Mouse (Mus musculus): ENCODE measurements around the gene Ctu2. TPM values are rescaled to one million over a fixed set of nuclear protein-coding genes. Genes with fewer than 3 reads are reported as not detected.
A peak's percentile ranks its signal among the peaks of the same experiment; 100 is the strongest.

The Ctu2 gene
- polyA plus RNA-seq, 1 experiment from 2014 or later, result 80.6 TPM

DNA sequence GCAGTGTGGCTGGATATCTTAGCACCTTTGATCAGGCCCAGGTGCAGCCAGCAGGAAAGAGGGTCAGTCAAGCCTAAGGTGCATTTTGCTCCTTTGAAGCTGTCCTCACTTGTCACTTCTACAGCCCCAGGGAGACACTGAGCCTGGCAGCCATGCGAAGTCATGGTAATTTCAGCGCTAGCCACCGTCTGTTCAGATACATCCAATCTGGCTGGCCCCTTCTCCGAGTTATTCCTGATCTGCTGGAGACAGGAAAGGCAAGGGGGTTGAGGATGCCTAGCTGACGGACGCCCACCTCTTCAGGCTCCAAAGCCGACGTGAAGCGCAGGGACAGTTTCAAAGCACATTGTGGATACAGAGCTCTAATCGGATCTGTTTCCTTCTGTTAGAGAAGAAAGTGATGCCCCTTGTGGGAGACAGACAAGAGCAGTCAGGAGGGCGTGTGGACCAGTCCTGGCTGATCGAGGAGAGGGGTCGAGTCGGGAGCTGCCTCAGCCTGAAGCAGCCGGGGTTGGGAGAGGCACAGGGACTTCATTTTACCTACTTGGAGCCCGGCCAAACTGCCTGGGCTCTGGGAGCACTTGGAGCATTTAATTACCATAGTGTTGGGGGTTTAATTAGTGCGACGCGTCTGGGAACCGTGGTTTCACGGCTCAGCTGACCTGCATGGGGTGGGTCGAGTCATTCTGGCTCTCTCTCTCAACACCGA, 47.9 kb downstream of the Ctu2 start:
- Histone ChIP-seq H3K9ac (replicated peaks; ENCODE audit: low read length) (no peak overlapping the region), H3K27ac (replicated peaks; ENCODE audit: low read depth, low read length) (peak overlapping the region; percentile 67)
- WGBS, result 12% methylated on average over 23 of the region's 23 CpGs

DNA sequence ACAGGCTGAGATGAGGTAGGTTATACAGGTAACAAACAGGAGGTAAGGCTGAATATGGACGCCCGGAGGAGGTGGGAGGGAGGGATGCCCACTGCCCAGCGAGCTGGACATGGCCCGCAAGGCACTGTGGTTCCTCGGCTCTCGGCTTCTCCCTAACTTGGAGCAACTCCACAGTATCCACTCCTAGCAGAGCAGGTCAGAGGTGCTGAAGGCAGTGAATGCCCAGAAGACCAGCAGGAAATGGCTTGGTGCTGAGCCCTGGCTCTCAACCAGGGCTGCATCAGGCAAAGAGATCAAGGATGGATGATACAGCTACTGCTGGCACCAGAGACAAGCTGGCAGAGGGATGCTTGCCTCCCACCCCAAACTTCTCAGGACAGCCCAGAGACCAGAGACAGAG, 48.6 kb downstream of the Ctu2 start:
- no peak overlapping the region for H3K27ac ChIP-seq (replicated peaks; ENCODE audit: low read depth, low read length)
- no peak for DNase-seq
- no peaks in the 10 kb centered on the region for H3K9me3 ChIP-seq (ENCODE audit: control insufficient read depth, low read length)
- WGBS, result 81% methylated on average over 6 of the region's 6 CpGs
- peaks cover 17% of the 10 kb centered on the region for H3K4me1 ChIP-seq (ENCODE audit: control insufficient read depth, insufficient read depth, low read length)
- ATAC-seq (ENCODE audit: low FRiP score, low TSS enrichment), result no peak
- peak overlapping the region; percentile 36; the same call in 1 of the 2 replicates for H3K4me2 ChIP-seq (ENCODE audit: low read length)
- H3K9ac ChIP-seq (replicated peaks; ENCODE audit: low read length), result no peak overlapping the region
- H3K27me3 ChIP-seq (ENCODE audit: control insufficient read depth, insufficient read depth, low read length), result no peaks in the 10 kb centered on the region
- H3K36me3 ChIP-seq (ENCODE audit: control insufficient read depth, insufficient read depth, low read length), result no peaks in the 10 kb centered on the region
- H3K4me3 ChIP-seq (replicated peaks; ENCODE audit: low read depth, low read length), result no peak overlapping the region

More for the DNA sequence above, 47.9 kb downstream of the Ctu2 start:
- Histone ChIP-seq H3K27me3 (ENCODE audit: control insufficient read depth, insufficient read depth, low read length) (no peaks in the 10 kb centered on the region), H3K9me3 (ENCODE audit: control insufficient read depth, low read length) (no peaks in the 10 kb centered on the region), H3K4me1 (ENCODE audit: control insufficient read depth, insufficient read depth, low read length) (peaks cover 17% of the 10 kb centered on the region), H3K4me2 (ENCODE audit: low read length) (peak overlapping the region; percentile 36), H3K36me3 (ENCODE audit: control insufficient read depth, insufficient read depth, low read length) (no peaks in the 10 kb centered on the region), H3K4me3 (replicated peaks; ENCODE audit: low read depth, low read length) (no peak overlapping the region)
- DNase-seq (peak; percentile 71), ATAC-seq (ENCODE audit: low FRiP score, low TSS enrichment) (no peak)

DNA sequence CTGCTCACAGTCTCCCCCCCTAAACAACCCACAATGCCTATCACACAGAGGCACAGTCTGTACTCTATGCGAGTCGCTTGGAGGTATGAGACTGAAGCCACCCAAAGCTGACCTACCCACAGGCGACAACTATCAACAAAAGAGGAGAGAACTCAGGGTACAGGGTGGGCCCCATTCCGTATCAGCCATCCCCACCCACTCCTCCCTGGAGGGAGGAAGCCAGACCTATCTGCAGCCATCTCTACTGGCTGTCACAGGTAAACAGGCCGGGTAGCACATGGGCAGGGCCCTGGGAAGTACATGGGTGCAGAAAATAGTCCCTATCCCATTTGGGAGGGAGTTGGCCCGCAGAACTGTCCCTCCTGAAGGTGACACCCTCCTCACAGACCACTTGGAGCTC, 49.1 kb downstream of the Ctu2 start:
- H3K9ac ChIP-seq (replicated peaks; ENCODE audit: low read length), result no peak overlapping the region
- ATAC-seq (ENCODE audit: low FRiP score, low TSS enrichment), result no peak
- peaks cover 17% of the 10 kb centered on the region for H3K4me1 ChIP-seq (ENCODE audit: control insufficient read depth, insufficient read depth, low read length)
- DNase-seq, result no peak
- no peak overlapping the region for H3K4me2 ChIP-seq (ENCODE audit: low read length)
- no peaks in the 10 kb centered on the region for H3K27me3 ChIP-seq (ENCODE audit: control insufficient read depth, insufficient read depth, low read length)
- no peak overlapping the region for H3K27ac ChIP-seq (replicated peaks; ENCODE audit: low read depth, low read length)
- no peaks in the 10 kb centered on the region for H3K9me3 ChIP-seq (ENCODE audit: control insufficient read depth, low read length)
- no peak overlapping the region for H3K4me3 ChIP-seq (replicated peaks; ENCODE audit: low read depth, low read length)
- WGBS, result 78% methylated on average over 6 of the region's 6 CpGs
- no peaks in the 10 kb centered on the region for H3K36me3 ChIP-seq (ENCODE audit: control insufficient read depth, insufficient read depth, low read length)

DNA sequence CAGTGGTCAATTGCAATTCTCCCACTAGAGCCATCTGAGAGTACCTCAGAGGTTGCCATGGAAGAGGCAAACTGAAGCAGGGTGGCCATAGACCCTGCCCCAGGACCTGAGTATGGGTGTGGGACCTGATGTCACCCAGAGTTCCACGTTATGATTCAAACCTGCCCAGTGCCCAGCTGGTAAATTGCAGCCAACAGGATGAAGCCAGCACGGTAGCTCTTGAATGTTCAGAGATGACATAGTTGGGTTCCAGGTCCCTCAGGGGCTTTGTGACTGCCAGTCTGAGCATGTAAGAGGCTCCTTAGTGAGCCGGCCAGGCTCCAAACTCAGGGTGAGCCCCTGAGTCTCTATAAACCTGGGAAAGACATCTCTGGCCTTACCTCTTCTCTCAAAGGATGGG, 50.1 kb downstream of the Ctu2 start:
- H3K27me3 ChIP-seq (ENCODE audit: control insufficient read depth, insufficient read depth, low read length), result no peaks in the 10 kb centered on the region
- no peak overlapping the region for H3K4me2 ChIP-seq (ENCODE audit: low read length)
- ATAC-seq (ENCODE audit: low FRiP score, low TSS enrichment), result no peak
- H3K4me3 ChIP-seq (replicated peaks; ENCODE audit: low read depth, low read length), result no peak overlapping the region
- H3K4me1 ChIP-seq (ENCODE audit: control insufficient read depth, insufficient read depth, low read length), result peaks cover 17% of the 10 kb centered on the region
- no peak overlapping the region for H3K27ac ChIP-seq (replicated peaks; ENCODE audit: low read depth, low read length)
- H3K36me3 ChIP-seq (ENCODE audit: control insufficient read depth, insufficient read depth, low read length), result no peaks in the 10 kb centered on the region
- no peak for DNase-seq
- 75% methylated on average over 3 of the region's 3 CpGs for WGBS
- H3K9ac ChIP-seq (replicated peaks; ENCODE audit: low read length), result no peak overlapping the region
- H3K9me3 ChIP-seq (ENCODE audit: control insufficient read depth, low read length), result no peaks in the 10 kb centered on the region

DNA sequence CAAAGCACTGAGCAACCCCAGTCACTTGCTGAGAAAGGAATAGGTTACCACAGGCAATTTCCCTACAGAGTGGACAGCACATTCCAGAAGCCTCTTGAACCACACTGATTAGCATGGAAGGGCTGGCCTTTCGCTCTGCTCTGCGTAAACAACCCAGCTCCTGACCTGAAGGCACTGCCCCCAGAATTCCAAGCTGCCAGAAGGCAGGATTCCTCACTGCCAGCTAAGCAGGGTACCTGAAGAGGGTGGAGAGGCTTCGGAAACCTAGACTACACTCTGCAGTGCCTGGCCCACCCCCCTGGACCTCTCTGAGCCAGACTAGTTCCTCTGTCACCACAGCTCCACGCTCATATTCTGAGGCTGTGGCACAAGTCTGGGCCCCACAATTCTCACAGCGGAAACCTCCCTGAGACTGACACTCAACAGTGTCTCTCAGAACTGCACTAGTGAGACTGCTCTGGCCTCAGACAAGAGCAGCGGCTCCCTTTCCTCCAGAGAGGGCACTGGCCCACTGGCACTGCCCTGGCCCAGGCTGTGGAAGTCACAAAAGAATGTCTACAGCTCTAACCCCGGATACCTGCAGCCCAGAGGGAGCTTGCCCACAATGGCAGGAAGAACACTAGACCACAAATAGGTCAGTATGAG, 50.7 kb downstream of the Ctu2 start:
- no peak overlapping the region for H3K4me3 ChIP-seq (replicated peaks; ENCODE audit: low read depth, low read length)
- no peaks in the 10 kb centered on the region for H3K27me3 ChIP-seq (ENCODE audit: control insufficient read depth, insufficient read depth, low read length)
- H3K9ac ChIP-seq (replicated peaks; ENCODE audit: low read length), result no peak overlapping the region
- H3K9me3 ChIP-seq (ENCODE audit: control insufficient read depth, low read length), result no peaks in the 10 kb centered on the region
- H3K36me3 ChIP-seq (ENCODE audit: control insufficient read depth, insufficient read depth, low read length), result no peaks in the 10 kb centered on the region
- H3K4me1 ChIP-seq (ENCODE audit: control insufficient read depth, insufficient read depth, low read length), result peaks cover 17% of the 10 kb centered on the region
- H3K27ac ChIP-seq (replicated peaks; ENCODE audit: low read depth, low read length), result no peak overlapping the region
- no peak overlapping the region for H3K4me2 ChIP-seq (ENCODE audit: low read length)
- WGBS, result 77% methylated on average over 7 of the region's 7 CpGs
- no peak for DNase-seq
- ATAC-seq (ENCODE audit: low FRiP score, low TSS enrichment), result no peak

DNA sequence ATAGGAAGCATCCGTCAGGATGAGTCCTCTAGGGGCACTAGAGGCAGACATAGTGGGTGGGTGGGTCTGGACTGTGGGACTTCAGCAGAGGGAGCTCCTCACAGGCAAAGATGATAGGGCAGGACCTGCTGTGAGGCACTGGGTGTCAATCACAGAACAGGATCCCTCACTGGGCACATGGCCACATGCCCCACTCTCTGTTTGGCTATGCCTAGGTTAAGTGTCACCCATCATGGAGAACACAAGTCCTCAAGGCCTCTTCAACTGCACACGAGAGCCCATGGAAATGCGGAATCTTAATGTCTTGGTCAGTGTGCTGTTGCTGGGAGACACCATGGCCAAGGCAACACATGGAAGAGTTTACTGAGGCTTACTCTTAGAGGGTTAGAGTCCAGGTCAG, 52.0 kb downstream of the Ctu2 start:
- no peak overlapping the region for H3K4me2 ChIP-seq (ENCODE audit: low read length)
- no peak overlapping the region for H3K4me3 ChIP-seq (replicated peaks; ENCODE audit: low read depth, low read length)
- H3K27ac ChIP-seq (replicated peaks; ENCODE audit: low read depth, low read length), result no peak overlapping the region
- H3K4me1 ChIP-seq (ENCODE audit: control insufficient read depth, insufficient read depth, low read length), result peaks cover 17% of the 10 kb centered on the region
- H3K9me3 ChIP-seq (ENCODE audit: control insufficient read depth, low read length), result no peaks in the 10 kb centered on the region
- H3K27me3 ChIP-seq (ENCODE audit: control insufficient read depth, insufficient read depth, low read length), result no peaks in the 10 kb centered on the region
- H3K36me3 ChIP-seq (ENCODE audit: control insufficient read depth, insufficient read depth, low read length), result no peaks in the 10 kb centered on the region
- no peak for ATAC-seq (ENCODE audit: low FRiP score, low TSS enrichment)
- DNase-seq, result no peak
- WGBS, result 92% methylated on average over 3 of the region's 3 CpGs
- H3K9ac ChIP-seq (replicated peaks; ENCODE audit: low read length), result no peak overlapping the region

DNA sequence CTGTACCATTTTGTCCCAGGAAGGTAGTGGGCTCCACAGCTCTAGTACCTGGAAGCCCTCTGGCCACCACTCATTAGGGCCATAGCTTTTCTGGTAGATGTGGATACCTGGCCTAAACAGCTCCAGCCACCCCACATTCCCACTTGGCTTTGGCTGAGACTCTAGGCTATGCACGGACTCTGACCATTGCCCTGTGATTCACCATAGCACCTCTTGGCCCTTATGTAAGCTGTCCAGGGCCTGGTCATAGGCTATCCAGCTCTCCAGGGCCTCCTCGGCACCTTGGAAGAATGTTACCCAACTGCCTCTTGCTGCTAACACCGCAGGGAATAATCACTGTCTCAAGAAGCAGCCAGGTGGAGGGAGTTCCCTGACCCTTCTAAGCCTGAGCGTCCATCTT, 53.2 kb downstream of the Ctu2 start:
- Histone ChIP-seq H3K4me3 (replicated peaks; ENCODE audit: low read depth, low read length) (no peak overlapping the region), H3K36me3 (ENCODE audit: control insufficient read depth, insufficient read depth, low read length) (no peaks in the 10 kb centered on the region), H3K9me3 (ENCODE audit: control insufficient read depth, low read length) (no peaks in the 10 kb centered on the region), H3K4me2 (ENCODE audit: low read length) (no peak overlapping the region), H3K9ac (replicated peaks; ENCODE audit: low read length) (no peak overlapping the region), H3K27me3 (ENCODE audit: control insufficient read depth, insufficient read depth, low read length) (no peaks in the 10 kb centered on the region), H3K27ac (replicated peaks; ENCODE audit: low read depth, low read length) (no peak overlapping the region), H3K4me1 (ENCODE audit: control insufficient read depth, insufficient read depth, low read length) (peaks cover 4% of the 10 kb centered on the region)
- DNase-seq (no peak), ATAC-seq (ENCODE audit: low FRiP score, low TSS enrichment) (no peak)
- WGBS, result 89% methylated on average over 4 of the region's 4 CpGs

DNA sequence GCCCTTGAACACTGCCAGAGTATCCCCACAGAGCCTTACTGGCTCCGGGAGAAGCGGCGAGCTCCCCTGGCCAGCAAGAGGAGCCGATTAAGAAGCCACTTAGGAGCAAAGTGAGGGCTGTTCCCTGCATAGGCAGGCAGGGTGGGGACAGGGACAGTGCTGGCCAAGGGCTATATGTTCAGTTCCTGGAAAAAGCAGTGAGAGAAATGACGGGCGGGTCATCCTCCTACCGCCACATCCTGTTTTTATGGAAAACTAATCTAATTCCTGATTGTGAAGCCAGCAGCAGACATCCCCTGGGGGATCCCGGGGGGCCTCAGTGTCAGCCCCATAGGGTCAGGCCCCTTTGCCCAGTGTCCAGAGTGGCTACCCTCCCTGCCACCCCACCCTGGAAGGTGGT, 55.4 kb downstream of the Ctu2 start:
- Histone ChIP-seq H3K4me2 (ENCODE audit: low read length) (no peak overlapping the region), H3K27ac (replicated peaks; ENCODE audit: low read depth, low read length) (no peak overlapping the region), H3K9me3 (ENCODE audit: control insufficient read depth, low read length) (no peaks in the 10 kb centered on the region), H3K27me3 (ENCODE audit: control insufficient read depth, insufficient read depth, low read length) (no peaks in the 10 kb centered on the region), H3K36me3 (ENCODE audit: control insufficient read depth, insufficient read depth, low read length) (no peaks in the 10 kb centered on the region), H3K4me3 (replicated peaks; ENCODE audit: low read depth, low read length) (no peak overlapping the region), H3K4me1 (ENCODE audit: control insufficient read depth, insufficient read depth, low read length) (no peaks in the 10 kb centered on the region), H3K9ac (replicated peaks; ENCODE audit: low read length) (no peak overlapping the region)
- DNase-seq (no peak), ATAC-seq (ENCODE audit: low FRiP score, low TSS enrichment) (no peak)
- 85% methylated on average over 8 of the region's 8 CpGs for WGBS

Data from midbrain, embryonic 14.5 days (tissue).